Mouse (Mus musculus) heart, adult 2 months (tissue): ENCODE measurements around the gene Dgkz. TPM values are rescaled to one million over a fixed set of nuclear protein-coding genes. Genes with fewer than 3 reads are reported as not detected.
A peak's percentile ranks its signal among the peaks of the same experiment; 100 is the strongest.

Experiments
- DNase-seq, 2 experiments: peaks; one replicate each; pipeline ENCODE4 v3.0.0; 2021
- H3K27ac ChIP-seq: fragments of 200-600 bp; 2 replicates; pipeline ENCODE4 v1.8.1; 2022
- H3K27me3 ChIP-seq: fragments of 200-500 bp; 2 replicates; pipeline ENCODE4 v1.6.1; 2012; ENCODE audit warnings: mild to moderate bottlenecking, low read length, inconsistent platforms, mixed read lengths; ENCODE audit not compliant: control insufficient read depth, insufficient read depth
- H3K36me3 ChIP-seq: fragments of 200-500 bp; 2 replicates; pipeline ENCODE4 v1.6.1; 2012; ENCODE audit warnings: low read length, inconsistent platforms; ENCODE audit not compliant: control insufficient read depth, insufficient read depth
- H3K4me1 ChIP-seq: fragments of 200-500 bp; 2 replicates; pipeline ENCODE4 v1.6.1; 2011; ENCODE audit warnings: low read length; ENCODE audit not compliant: control insufficient read depth, insufficient read depth
- H3K4me3 ChIP-seq: fragments of 200-600 bp; 2 replicates; pipeline ENCODE4 v1.8.1; 2022
- H3K79me2 ChIP-seq: fragments of 200-500 bp; replicated peaks from 2 replicates; pipeline ENCODE4 v1.6.1; 2012; ENCODE audit warnings: mild to moderate bottlenecking, inconsistent platforms, low read length, moderate library complexity, mixed read lengths; ENCODE audit not compliant: control insufficient read depth, insufficient read depth
- H3K9ac ChIP-seq: fragments of 200-500 bp; 2 replicates; pipeline ENCODE4 v1.6.1; 2012; ENCODE audit warnings: low read depth, mild to moderate bottlenecking, control low read depth, inconsistent platforms, low read length, mixed read lengths
- CTCF ChIP-seq: fragments of 200-600 bp; IDR thresholded peaks from 2 replicates; pipeline ENCODE4 v1.8.1; 2022; ENCODE audit warnings: antibody characterized with exemption, mild to moderate bottlenecking, moderate library complexity
- EP300 ChIP-seq: fragments of 200-500 bp; IDR thresholded peaks from 2 replicates; pipeline ENCODE4 v1.6.1; 2011; ENCODE audit warnings: low read depth, low read length, control low read depth; ENCODE audit not compliant: insufficient read depth
- POLR2A ChIP-seq: fragments of 200-500 bp; IDR thresholded peaks from 2 replicates; pipeline ENCODE4 v1.6.1; 2011; ENCODE audit warnings: mild to moderate bottlenecking, low read depth, low read length, control low read depth; ENCODE audit not compliant: insufficient read depth
- WGBS: fragments of 180-500 bp; shearing (Covaris S2); methylation state at CpG from one replicate; pipeline ENCODE4 v1.1.7; 2018; 5-methylcytosine and 5-hydroxymethylcytosine counted together
- intact Hi-C: fragments of 180-260 bp; cut with DNase I; formaldehyde crosslinking; loops from one replicate; pipeline ENCODE4 v1.15.1; 2025
- polyA plus RNA-seq: library from polyadenylated mRNA; depleted of rRNA; stranded (reverse); fragments of >200 nt; gene quantifications from 2 replicates; pipeline ENCODE4 v1.2.3, GENCODE M21; 2012
- total RNA-seq, 2 experiments: library from RNA; stranded (reverse); gene quantifications; 2 replicates each; pipeline ENCODE4 v1.2.3; 2021

The Dgkz gene
- total and polyA plus RNA-seq, 3 experiments = 35.5 to 102 (median 37.5) TPM

DNA sequence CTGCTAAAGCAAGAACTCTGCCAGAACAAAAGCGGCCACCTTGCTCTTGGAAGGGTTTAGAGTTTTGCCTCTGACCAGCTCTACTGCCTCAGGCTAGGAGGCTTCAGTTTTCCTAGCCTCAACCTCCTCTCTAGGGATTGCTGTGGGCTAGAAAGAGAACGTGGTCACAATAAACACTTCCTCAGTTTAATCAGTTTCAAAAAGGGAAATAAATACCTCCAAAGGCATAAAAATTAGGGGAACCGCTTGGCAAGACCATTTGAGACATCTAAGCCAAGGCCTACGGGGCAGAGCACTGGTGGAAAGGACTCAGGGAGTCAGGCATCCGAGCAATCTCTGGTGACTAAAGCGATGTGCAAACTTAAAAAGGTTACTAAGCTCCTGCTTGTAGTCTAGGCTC, 19.8 kb downstream of the Dgkz start:
- H3K4me1 ChIP-seq = peaks cover 30% of the 10 kb centered on the region
- no peaks in the 10 kb centered on the region for H3K27me3 ChIP-seq

DNA sequence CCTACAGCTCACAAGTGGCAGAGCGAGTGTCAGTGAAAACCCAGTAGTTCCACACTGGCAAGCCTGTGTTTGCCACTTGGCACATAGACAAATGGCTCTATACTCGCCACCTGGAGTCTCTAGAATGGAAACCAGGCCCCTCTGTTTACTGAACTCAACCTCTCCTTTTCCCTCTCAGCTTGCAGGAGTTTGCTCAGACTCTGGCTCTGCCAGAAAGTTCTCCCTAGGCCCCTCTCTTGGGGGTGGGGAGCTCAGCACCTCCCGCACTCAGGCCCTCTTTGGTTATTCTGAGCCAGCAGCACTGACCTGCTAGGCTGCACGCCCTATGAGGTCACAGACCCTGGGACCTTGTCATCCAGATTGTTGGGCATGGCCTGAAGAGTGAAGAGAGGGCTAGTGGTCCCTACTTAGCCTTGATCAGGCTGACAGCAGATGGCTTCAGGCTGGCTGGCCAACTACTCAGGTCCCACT, 20.5 kb downstream of the Dgkz start:
- H3K4me3 ChIP-seq = no peak overlapping the region
- no peaks in the 10 kb centered on the region for H3K27me3 ChIP-seq
- H3K79me2 ChIP-seq = peaks cover 10% of the 10 kb centered on the region
- peaks cover 34% of the 10 kb centered on the region for H3K4me1 ChIP-seq
- peak overlapping the region; percentile 80 for H3K27ac ChIP-seq
- intact Hi-C loops = no loop called here
- peaks cover 11% of the 10 kb centered on the region for H3K36me3 ChIP-seq
- H3K9ac ChIP-seq = no peak overlapping the region
- DNase-seq = no peak
- TF ChIP-seq POLR2A (no peak), EP300 (no peak), CTCF (no peak)
- 71% methylated on average over 4 of the region's 4 CpGs for WGBS

More for the DNA sequence above, 19.8 kb downstream of the Dgkz start:
- peaks cover 13% of the 10 kb centered on the region for H3K79me2 ChIP-seq
- no peak for DNase-seq
- TF ChIP-seq EP300 (no peak), CTCF (no peak), POLR2A (no peak)
- WGBS = 77% methylated on average over 6 of the region's 6 CpGs
- peaks cover 6% of the 10 kb centered on the region for H3K36me3 ChIP-seq
- intact Hi-C loops = no loop called here
- no peak overlapping the region; the same call in 1 of the 2 replicates for H3K27ac ChIP-seq
- H3K9ac ChIP-seq = no peak overlapping the region
- H3K4me3 ChIP-seq = no peak overlapping the region

DNA sequence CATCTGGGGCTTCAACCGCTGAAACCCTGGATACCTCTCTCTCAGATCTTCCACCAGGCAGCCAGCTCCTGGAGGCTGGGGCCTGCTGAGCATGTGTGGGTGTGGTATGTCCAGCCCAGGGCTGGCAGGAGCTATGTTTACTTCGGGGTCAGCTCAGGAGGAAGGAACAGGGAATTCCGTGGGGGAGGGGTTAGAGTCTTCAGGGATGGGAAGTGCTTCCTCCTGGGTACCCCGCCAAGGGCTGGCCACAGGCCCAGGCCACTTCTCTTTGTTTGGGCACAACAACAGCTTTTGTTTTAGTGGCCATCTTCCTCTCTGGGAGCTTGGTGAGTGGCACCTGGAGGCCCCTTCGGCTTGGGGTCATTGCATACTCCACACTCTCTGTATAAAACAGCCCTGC, 21.8 kb downstream of the Dgkz start:
- Histone ChIP-seq H3K9ac (0 out of 2 replicates have a peak overlapping the region, but pooled peaks have one; percentile 27), H3K27ac (peak overlapping the region; percentile 85), H3K36me3 (peaks cover 12% of the 10 kb centered on the region), H3K27me3 (no peaks in the 10 kb centered on the region), H3K4me3 (no peak overlapping the region), H3K79me2 (peaks cover 13% of the 10 kb centered on the region), H3K4me1 (peaks cover 38% of the 10 kb centered on the region)
- intact Hi-C loops = no loop called here
- TF ChIP-seq POLR2A (0 out of 2 replicates have a peak, but pooled peaks have one; percentile 21), CTCF (peak; percentile 35), EP300 (peak; percentile 96)
- 3% methylated on average over 5 of the region's 5 CpGs for WGBS
- DNase-seq = peak; percentile 81 to 87

DNA sequence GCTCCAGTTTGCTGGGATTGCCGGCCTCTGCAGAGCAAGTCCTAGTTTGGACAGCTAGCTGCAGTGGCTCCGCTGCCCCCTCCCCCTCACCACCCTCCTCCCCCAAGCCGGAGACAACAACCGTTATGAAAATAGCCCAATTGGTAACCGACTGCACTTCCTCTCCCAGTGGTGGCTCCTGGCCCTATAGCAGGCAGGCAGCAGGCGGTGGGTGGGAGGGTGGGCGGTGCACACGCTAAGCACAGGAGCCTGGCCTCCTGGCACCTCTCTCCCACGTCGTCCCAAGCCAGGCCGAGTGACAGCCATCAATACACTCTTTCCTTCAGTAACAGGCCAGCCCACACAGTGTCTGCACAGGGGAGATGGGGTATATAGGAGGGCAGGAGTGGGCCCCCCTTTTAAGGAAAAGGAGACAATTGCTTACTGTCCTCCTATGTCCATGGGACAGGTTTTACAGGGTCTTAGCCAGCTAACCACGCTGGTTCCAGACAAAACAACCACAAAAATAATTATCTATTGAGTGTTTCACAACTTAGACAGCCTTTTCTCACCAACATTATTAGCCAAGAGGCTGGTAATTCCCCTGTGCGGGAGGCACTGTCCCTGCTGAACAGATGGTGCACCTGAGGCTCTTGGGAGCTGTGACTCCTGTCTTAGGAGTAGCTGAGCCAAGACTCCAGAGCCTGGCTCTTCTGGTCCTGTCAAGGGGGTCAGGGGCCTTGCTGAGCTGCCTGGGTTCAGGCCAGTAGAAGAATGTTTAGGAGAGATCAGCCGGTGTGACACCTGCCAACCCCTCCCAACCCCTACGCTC, 25.2 kb downstream of the Dgkz start:
- Histone ChIP-seq H3K27me3 (no peaks in the 10 kb centered on the region), H3K4me3 (peak overlapping the region; percentile 50), H3K79me2 (peaks cover 11% of the 10 kb centered on the region), H3K36me3 (peaks cover 14% of the 10 kb centered on the region), H3K4me1 (peaks cover 44% of the 10 kb centered on the region), H3K27ac (peak overlapping the region; percentile 85), H3K9ac (peak overlapping the region; percentile 79)
- peak; percentile 65 to 76 for DNase-seq
- WGBS = 10% methylated on average over 15 of the region's 15 CpGs
- TF ChIP-seq POLR2A (0 out of 2 replicates have a peak, but pooled peaks have one; percentile 25), EP300 (no peak)
- intact Hi-C loops = no loop called here

DNA sequence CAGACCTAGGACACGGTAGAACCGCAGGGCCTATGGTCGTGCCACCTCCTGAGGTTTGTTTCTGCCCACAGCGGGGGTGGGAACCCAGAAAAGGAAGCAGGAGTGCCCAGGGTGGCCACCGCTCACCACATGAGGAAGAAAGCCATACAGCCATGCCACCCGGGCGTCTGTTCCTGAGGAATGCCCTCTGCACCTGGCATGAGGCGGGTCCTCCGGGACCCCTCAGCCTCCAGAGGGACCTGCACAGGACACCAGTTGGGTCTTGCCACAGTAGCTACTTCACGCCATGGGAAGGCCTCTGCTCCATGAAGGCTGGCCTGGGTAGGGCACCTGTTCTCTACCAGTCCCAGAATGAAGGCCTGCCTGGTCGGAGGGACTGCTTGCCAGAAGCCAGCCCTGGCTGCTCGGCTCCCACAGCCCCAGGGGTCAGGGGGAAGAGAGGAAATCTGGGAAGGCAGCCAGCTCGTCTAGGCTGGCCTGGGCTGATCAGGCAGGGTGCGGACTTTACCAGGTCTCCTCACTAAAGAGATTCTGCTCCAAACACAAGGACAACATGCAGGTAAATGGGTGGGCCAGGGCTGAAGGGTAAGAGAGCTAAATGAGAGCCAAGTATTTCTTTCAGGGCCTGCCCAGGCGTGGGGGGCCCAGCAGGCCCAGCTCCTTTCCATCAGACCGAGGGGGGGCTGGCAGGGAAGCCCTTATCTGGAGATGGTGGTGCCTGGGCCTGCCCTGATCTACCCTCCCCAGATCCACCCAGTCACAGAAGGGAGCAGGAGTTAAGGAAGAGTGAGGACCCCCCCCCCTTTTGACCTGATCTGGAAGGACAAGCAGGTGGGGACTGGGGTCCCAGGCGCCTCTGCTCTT, 26.0 kb downstream of the Dgkz start:
- Histone ChIP-seq H3K27ac (peak overlapping the region; percentile 85), H3K79me2 (peaks cover 13% of the 10 kb centered on the region), H3K4me3 (peak overlapping the region; percentile 50), H3K27me3 (no peaks in the 10 kb centered on the region), H3K9ac (peak overlapping the region; percentile 79), H3K36me3 (peaks cover 12% of the 10 kb centered on the region), H3K4me1 (peaks cover 39% of the 10 kb centered on the region)
- WGBS = 32% methylated on average over 17 of the region's 17 CpGs
- peak; percentile 66 to 76 for DNase-seq
- intact Hi-C loops = no loop called here
- TF ChIP-seq CTCF = no peak
- no peak for TF ChIP-seq EP300
- no peak for TF ChIP-seq POLR2A
